Mouse (Mus musculus) layer of hippocampus, adult 18-20 months (tissue): ENCODE measurements around the gene Msx1. TPM values are rescaled to one million over a fixed set of nuclear protein-coding genes. Genes with fewer than 3 reads are reported as not detected.

Experiments
- DNase-seq, 2 experiments: peaks; one replicate each; pipeline ENCODE4 v3.0.0; 2022; ENCODE audit warnings: low spot score in 2 of 2
- total RNA-seq, 2 experiments: library from RNA; stranded (reverse); gene quantifications; 2 replicates each; pipeline ENCODE4 v1.2.3; 2021

Gene Msx1
- total RNA-seq, 2 experiments from 2014 or later, result 4.9 to 6.3 TPM

DNA sequence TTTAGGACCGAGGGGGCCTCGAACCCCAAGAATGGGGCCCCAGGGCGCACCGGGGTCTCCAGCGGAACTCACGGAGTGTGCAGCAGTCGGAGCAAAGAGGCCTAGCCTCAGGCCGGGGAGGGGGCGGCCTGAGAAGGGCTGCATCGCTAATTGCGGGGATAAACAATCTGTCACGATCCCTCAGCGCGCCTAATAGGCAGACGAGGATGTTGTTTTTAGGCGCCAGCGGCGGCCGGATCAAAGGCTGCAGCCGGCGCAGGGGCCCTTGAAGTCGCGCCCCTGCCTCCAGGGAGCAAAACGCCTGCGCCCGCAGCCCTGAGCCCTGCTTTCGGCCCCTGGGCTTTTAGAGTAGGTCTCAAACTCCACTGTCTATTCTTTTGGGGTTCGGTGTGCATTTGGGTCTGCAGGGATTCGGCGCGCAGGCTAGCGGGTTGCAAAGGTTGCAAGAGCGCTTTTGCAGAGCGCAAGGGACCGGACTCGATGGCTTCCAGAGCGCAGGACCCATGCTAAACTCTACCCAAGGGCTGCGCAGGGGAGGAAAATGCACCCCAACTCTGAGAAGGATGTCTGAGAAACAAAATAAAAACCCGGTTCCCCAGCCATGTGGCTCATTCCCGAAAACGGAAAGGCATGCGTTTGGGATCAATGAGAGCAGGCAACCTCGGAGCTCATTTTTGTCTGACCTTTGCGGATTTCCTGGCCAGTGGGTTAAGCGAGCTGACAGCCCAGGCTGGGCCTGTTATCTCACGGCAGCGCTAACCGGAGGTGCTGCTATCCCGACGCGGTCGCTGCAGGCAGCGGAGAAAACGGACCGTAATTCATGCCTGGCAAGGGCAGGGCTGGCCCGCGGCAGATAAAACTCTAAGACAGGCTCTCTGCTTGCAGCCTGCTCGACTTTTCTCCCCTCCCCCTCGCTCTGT is 2.6 kb upstream of the Msx1 start:
- DNase-seq, result no peak

DNA sequence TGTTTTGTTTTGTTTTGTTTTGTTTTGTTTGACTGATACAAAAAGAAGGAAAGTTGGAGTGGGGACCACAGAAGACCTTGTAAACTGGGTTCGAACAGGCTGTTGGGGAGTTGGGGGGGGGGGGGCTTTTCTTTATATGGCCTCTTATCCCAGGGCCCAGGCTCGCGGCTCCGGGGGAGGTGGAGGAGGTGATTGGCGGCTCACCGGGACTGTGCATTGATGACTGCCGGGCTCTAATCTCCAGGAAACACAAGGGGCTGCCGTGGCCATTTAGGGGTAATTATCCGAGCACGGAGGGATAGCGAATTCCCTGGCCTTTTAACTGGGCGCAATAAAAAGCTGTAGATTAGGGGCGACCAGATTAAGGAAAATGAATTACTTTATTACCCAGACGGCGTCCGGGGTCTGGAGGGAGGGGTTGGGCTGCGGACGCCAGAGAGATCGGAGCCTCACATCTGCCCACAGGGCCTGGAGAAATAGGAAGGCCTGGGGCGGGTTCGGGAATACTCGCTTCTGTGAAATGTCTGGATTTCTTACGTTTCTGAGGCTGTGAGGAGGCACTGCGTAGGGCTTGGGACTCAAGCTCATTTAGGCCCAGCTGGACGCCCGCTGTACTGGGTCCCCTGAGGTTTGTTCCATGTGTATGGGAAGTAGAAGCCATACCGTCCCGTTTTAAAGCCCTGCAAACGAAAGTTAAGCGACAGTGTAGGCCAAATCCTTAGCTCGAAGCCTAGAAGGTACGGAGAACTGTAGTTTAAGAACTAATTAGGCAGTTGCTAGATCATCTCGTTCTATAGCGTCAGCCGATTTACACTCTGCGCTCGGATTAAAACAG is 1.4 kb upstream of the Msx1 start:
- no peak for DNase-seq

DNA sequence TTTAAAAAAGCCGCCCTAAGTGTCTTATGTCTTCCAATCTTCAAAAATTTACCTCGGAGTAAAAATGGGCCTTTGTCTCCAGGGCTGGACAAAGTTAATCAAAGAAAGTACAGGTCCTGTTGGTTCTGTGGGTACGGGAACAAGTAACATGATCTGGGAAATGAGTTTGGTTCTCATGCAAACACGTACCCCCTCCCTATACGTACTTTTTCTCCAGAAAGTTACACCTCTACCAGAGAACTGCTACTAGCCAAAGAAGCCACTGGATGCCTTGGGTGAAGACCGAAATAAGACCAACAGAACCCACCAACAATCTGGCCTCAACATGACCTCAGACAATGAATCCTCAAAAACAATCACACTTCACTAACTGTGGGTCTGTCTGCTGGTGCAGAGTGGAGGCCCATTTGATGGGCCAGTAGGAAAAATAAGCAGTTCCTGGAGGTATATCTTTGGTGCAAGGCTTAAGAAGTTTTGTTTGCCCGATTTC is 773 bp upstream of the Msx1 start:
- no peak for DNase-seq

DNA sequence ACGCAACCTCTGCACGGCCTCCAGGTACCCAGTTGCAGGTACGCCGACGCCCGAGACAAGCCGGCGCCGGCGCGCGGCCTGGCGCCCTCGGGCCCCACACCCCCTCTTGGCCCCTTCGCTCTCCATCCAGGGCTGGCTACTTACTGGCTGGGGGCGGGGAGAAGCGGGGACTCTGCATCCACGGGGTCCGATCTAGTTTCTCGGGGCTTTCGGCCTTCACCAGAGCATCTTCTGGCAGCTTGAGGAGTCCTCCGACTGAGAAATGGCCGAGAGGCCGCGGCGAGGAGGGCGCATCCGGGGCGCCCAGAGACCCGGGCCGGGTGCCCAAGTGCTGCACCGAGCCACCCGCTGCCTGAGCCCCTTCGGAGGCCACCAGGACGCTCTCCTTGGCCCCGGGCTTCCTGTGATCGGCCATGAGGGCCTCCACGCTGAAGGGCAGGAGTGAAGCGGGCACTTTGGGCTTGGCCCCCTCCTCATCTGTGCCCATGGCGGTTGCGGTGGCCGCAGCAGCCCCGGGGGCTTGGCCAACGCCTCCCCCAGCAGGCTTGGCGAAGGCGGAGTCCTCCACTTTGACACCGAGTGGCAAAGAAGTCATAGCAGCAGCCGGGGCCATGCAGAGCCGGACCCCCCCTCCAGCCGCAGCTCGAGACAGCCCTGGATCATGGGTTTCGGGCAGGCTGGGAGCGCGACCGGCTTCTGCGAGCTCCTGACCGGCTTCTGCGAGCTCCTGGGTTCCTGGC is 492 bp downstream of the Msx1 start:
- DNase-seq, result no peak

DNA sequence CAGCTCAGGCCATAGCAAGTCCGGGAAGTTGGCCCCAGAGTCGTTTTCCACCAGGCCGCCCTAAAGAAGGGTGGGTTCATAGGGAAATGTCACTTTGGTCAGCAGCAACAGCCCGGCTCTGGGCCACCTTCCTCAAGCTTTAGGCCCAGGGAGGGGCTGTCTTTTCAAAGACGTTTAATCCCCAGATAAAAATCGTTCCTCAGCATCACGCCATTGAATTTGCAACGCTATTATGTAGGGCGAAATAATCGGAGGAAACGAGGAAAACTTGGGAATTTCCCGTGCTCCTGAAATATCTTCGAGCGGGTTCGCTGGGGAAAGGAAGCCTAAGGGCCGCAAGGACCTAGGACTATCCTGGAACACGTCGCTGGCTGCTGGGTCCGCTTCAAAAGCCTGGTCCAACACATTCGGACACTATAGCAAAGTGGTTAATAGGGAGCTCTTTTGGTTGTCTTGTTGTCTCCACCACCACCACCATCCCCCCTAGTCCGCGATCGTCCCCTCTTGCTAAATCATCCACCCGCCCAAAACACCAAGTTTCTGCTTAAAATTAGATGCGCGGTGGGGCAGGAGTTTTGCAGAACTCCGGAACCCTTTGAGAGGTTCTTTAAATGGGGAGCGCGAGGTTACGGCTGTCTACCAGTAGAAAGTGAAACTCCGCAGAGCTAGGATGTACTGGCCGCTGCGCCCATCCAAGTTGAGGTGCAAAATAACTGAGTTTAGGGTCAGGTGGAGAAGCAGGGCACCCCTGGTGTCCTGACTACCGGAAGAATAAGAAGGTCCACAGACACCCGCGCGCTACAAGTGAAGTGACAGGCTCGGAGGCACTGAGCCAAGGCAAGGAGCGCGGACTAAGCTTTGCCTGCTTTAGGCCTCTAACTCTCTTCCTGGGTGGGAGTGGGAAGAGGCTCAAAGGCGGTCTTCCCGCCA is 1.3 kb downstream of the Msx1 start:
- DNase-seq, result no peak

DNA sequence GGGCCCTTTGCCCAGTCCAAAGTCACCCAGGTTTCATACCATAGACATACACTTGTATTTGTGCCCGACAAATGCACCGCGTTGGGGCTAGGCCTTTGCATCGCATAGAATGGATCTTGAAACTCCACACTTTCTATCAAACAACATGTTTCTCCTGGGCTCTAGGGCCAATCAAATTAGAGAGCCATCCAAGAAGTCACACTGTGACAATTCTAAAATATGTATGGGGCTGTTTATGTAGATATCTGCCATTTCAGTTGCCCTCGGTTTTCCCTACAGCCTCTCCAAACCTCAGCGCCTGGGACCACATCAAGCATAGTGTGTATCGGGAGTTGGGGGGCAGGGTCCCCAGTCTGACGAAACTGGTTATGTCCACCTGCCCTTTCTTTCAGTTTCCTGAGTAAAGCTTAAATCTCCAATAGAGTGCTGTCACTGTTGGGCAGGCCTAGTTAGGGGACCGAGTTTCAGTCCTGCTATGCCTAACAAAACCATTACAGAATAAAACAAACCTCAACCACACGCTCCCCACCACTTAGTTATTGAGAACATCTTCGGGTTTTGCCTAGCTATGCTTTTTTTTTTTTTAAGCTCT is 2.2 kb downstream of the Msx1 start:
- DNase-seq, result no peak

DNA sequence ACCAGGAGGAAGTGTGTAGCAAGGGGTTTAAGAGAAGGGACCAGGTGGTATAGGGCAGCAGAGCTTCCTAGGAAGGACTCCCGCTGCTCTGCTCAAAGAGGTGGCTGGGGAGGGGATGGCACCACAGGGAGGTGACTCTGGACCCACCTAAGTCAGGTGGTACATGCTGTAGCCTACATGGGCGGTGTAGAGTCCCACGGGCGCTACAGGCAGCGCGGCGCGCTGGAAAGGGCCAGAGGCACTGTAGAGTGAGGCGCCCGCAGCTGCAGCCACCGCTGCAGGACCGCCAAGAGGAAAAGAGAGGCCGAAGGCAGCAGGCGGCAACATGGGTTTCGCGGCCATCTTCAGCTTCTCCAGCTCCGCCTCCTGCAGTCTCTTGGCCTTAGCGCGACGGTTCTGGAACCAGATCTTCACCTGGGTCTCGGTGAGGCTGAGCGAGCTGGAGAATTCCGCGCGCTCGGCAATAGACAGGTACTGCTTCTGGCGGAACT is 3.2 kb downstream of the Msx1 start:
- DNase-seq, result no peak

DNA sequence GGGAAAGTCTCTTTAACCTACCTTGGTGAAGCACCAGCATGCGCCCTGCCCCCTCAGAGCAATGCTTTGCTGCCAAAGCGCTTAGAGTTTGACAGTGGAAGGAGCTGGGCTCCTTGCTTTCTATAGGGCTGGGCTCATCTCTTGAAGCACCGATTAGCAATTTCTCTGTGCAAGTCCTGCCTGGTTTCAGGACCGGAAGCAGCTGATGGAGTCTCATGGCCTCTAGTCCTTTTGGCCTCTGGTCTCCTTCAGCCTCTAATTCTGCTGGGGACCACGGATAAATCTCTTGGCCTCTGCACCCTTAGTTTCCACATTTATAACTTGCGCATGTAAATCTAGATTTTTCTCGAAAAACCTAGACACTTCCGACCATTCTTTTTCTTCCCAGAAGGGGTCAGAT is 3.7 kb downstream of the Msx1 start:
- DNase-seq, result no peak

DNA sequence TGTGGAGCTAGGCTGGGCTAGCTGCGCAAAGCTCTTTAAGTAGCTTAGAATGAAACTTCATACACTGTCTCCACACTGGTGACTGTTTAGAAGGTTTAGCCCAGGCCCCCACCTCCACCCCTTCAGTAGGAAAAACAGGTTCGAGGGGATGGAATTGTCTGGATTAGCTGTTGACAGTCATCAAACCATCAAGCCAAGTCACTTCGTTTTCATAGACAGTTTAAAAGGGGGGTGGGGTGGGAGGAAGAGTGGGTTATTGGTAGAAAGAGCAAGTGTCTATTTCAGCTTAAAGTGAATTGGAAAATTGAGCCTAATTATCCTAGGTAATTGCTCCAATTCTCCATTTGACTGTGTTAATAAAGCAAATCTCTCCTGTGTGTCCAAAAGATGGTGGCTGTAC is 4.4 kb downstream of the Msx1 start:
- no peak for DNase-seq

DNA sequence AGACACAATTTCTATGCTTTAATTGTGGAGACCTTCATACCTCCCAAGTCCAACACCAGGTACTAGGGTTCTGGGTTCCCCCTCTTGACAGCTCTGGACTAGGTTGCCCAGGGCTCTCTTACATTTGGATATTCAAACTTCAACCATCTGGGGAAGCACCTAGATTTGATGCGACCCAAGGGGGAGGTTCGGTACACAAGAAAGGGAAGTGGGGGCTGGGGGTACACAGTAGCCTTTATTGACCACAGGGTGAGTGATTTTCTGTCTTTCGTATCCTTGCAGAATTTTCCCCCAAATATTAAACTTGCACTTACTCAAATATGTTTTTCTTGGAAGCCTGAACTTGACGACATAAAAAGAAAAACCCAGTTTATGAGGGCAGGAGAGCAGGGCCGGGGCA is 4.8 kb downstream of the Msx1 start:
- DNase-seq, result no peak

DNA sequence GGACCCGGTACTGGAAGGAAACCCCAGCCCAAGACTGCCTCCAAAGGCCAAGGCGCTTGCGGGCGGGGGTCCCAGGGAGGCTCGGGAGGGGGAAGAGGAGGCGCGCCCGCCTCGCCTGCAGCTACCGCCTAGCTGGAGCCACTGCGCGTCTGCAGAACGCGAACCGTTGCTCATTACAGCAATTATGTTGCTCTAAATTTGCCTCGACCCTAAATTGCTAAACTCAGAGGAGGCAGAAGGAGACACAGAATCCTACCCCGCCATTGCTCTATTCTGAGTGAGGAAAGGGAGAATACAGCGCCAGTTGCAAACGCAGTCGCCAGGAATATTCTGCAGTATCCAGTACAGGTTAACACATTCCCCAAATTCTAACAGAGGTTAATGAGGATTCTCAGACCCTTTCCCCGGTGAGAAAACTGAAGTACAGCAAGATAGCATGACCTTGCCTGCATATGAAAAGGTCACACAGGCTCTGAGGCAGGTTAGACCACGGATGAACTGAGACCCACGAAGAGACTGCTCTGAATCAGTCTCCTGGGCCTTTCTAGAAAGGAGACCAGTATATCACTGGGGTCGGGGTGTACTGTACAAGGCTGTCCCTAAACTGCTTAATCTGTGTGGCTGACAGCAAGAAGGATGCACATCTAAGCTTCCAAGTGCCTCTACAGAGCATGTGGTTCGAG is 5.7 kb downstream of the Msx1 start:
- DNase-seq, result no peak

DNA sequence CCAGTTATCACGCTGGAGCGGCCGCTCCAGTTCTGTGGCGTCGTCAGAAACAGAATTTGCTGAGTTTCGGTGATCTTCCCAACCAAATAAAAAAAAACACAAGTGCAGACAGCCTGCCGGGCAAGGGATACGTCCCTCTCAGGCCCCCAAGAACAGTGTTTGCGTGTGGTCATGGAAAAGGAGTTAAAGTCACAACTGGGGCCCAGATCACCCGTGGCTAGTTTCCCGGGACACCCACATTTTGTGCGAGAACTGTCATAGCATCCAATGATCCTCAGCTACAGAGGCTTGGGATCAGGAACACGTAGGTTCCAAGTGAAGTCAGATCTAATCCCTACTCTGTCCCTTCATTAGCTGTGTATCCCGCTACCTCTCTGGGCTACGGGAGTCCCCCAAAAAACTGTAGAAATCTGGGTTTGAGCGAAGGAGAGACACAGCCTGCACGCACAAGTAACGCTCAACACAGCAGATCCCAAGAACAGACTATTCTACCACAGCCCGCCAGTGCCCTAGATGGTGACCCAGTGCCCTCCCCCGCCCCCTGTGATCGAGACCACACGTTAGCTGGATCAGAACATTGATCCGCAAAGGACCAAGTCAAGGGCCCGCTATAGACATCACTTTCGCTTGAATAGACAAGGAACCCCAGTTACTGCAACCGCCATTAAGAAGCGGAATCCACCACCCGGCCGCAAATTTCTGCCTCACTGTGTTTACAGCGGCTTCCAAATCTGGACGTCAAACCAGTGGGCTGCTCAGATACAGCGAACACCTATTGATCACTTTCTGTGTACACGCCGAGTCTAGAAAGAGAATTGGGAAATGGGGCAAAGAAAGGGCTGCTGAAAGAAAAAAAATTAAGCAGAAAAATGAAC is 6.5 kb downstream of the Msx1 start:
- no peak for DNase-seq

DNA sequence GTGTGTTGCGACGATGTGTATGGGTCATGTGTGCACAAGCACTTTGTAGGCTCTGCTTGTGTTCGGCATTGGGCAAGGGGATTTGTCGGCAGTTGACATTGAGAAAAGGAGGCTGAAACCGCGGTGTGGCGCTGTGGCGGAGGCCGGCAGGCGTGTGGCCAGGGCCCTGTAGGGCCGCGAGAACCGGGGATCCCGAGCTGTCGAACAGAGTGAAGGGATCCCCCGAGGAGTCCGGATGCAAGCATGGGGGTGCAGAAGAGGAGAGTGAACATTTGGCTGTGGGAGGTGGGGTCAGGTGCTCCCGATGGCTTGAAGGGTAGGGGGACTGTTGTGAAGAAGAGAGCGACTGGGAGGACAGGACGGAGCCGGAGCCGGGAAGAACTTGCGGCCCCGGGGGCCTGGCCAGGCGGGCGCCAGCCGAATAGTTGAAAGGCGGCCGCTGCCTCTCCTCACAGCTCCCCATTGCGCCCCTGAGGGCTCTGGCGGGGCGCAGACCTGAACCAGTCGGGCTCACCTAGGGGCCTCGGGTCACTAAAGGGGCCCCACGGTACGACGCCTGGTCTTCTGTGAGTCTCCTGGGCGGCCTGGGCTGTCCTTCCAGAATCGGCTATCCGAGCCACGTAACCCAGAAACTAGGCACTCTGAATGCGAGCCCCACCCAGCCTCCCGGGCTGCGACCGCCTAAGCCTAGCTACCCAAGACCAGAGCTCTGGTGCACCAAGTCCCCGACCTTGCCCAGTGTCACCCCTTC is 7.3 kb downstream of the Msx1 start:
- no peak for DNase-seq

DNA sequence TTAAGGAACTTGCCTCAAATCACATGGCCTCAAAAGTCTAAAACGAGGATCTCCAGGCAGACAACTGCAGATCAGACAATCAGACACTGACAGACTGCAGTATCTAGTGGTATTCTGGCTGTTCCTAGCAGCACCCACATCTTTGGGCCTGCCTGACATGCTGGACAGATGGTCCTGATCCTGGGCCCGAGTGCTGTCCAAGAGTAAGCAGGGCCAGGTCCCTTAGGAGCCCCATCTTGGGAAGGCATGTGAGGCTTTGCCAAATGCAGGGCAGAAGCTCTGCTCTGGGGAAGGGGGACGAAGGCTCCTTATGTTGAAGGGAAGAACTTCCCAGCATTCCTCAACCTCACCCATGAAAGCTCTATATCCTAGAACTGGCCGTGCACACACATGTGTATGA is 8.5 kb downstream of the Msx1 start:
- DNase-seq, result no peak

DNA sequence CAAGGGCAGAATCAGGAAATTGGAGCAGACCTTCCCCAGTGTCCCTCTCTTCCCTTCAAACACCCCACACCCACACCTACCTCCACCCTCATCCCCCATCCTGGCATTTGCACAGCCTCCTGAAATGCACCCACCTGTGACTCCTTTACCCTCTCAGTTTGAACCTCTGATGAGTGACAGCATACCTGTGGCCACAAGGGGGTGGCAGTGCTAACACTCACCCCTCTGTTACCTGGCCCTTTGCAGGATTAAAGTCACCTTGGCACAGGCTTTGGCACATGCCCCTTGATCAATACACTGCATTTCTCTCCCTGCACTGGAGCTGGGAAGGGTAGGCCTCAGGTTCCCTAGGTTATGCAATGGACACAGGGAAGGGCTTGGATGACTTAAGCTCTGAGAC is 10.2 kb downstream of the Msx1 start:
- no peak for DNase-seq

DNA sequence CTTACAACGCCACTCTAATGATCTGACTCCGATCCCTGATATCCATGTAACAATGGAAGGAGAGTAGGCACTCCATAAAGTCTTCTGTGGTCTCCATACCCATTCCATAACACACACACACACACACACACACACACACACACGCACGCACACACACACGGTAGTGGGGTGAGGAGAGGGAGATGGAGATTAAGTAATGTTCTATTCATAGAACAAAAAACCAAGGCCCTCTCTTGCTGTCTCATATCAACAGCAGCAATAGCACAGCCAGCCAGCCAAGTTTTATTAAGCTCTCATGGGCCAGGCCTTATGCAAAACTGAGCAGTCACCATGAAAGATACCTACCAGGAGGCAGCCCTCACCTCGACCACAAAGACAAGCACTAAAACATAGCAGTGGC is 19.1 kb downstream of the Msx1 start:
- DNase-seq, result no peak

DNA sequence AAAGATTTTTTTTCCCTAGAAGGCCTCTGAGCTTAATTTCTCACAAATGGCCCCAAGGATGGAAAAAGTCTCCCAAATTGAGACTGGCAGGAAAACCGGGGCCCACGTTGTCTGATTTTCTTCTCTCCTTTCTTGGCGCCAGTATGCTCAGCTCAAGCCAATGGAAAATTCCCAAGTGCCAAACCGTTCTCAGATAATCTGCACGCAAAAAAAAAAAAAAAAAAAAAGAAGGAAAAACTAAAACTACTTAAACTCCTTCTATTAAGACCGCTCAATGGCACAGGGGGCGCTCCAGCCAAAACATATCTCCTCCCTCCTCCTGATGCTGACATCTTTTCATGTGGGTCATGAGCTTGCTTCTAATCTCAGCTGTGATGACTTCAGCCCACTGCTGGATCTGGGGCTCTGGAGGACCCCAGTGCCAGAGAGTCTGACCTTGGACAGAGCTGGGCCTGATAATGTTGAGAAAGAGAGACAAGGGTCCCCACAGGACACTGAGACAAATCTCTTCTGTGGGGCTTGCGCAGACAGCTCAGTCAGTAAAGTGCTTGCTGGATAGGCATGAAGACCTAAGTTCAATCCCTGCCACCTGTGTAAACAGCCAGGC is 19.8 kb downstream of the Msx1 start:
- DNase-seq, result no peak
